Mouse (Mus musculus) spleen, embryonic (tissue): ENCODE measurements around the gene Islr.

ENCODE experiments used
- CTCF ChIA-PET: fragments of 350-600 bp; sonication (Branson Sonifier 250); formaldehyde crosslinking; loops from one replicate; lab custom pipeline; 2022; lab: Charles Lee

Islr gene

DNA sequence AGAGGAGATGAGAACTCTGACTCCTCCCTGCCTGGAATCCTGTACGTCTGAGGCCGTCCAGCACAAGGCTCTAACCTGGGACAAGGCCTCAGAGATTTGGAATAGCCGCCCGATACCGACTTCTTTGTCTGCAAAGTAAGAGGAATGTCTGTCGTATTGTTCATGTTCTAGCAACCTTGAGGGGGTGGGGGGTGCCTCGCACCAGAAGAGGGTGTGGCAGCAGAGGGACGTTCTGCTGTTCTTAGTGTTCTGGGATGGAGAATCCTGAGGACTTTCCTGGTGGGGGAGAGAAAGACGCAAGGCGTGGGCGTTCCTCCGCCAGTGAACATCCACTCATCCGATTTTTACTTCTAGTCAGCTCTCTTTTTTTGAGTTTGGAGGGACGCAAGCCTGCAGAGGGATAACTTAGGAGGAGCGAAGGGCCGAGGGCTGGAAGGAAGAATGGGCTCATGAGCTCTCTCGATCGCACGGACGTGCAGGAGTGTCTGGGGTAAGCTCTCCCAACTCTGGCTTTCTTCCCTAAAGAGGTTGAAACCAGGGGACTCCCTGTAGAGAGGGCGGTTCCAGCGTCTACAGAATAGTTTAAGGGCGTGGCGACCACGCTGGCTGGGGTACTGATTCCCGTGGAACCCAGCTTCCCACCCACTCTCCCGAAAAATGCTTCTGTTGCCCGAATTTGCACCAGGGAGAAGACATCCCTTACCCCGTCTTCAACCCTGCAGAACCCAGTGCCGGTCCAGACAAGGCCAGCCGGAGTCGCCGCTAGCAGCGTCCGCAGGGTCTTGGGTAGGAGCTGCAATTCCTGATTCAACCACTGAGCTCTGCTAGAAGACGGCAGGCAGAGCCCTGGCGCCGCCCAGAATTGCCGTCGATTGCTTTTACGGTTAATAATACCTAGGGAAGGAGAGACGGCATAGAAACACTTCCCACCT lies at the start of gene Islr, which contains the start of gene Islr2:
Gene Islr (minus strand): TSS at position 791 of the 932 bp plus-strand sequence.
Gene Islr2 (minus strand): TSS at position 804 of the 932 bp plus-strand sequence.
- CTCF ChIA-PET, result interaction anchor here (0.6 to 1.4 kb wide), 7 partner anchors 10 to 1278 kb away, joined by 3 to 8 read pairs (median 5); no protein-coding TSS in a partner anchor

DNA sequence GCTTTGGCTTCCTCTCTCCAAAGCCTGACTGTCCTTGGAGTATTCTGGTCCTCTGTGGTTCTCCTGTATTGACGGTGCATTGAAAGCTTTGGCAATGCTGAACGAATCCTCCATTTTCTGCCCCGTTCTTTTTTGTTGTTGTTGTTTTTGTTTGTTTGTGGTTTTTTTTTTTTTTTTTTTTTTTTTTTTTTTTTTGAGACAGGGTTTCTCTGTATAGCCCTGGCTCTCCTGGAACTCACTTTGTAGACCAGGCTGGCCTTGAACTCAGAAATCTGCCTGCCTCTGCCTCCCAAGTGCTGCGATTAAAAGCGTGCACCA lies 49.7 kb upstream of the Islr start:
- CTCF ChIA-PET, result interaction anchor here (0.6 to 4.1 kb wide), 4 partner anchors 8 to 594 kb away, joined by 3 to 15 read pairs (median 4); no protein-coding TSS in a partner anchor

DNA sequence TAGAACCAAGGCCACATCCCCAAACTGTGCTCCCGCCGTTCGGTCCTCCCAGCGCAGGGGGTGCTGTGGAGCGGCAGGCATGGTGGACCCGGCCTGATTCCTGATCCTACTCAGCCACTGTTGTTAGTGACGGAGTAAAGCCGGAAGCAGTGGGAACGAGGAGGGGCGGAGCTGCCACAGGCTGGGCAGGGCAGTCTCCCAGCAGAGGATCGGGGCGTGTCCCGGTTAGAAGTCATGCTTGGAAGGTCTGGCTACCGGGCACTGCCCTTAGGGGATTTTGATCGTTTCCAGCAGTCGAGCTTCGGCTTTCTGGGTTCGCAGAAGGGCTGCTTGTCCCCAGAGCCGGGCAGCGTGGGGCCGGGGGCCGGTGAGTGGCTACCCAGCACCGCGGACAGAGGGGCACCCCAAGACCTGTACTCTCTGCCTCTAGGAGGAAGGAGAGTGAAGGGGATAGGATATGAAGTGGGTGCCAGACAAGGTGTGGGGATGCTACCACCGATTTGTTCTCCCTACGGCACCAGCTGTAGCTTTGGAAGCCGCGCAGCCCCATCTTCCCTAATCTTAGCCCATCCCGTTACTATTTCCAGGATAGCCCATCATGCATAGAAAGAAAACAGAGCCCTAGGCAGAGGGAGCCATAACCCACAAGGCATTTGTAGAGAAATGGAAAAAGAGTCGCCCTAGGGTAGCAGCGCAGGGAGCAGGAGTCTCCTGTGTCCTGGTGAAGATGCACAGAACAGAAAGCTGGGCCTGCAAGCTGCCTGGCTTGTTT lies 49.1 kb upstream of the Islr start, which contains the start of gene Stoml1:
Gene Stoml1 (plus strand): TSS at position 132 of the 772 bp plus-strand sequence.
- CTCF ChIA-PET, result interaction anchor here (0.6 to 4.1 kb wide), 5 partner anchors 7 to 593 kb away, joined by 3 to 15 read pairs (median 5); no protein-coding TSS in a partner anchor

DNA sequence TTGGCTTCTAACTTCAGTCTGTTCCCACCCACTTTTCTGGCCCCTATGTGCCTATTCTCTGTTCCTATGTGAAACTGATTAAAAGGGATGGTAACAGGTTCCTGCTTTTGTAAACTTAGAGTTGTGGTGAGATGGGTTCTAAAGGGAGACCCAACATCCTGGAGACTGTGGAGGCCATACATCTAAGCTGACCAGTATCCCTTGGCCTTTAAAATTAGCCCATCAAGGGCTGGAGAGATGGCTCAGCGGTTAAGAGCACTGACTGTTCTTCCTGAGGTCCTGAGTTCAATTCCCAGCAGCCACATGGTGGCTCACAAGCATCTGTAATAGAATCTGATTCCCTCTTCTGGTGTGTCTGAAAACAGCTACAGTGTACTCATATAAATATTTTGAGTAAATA lies 46.6 kb upstream of the Islr start:
- CTCF ChIA-PET, result interaction anchor here (1.8 kb wide), 1 partner anchor 25 kb away, joined by 5 read pairs; no protein-coding TSS in a partner anchor

DNA sequence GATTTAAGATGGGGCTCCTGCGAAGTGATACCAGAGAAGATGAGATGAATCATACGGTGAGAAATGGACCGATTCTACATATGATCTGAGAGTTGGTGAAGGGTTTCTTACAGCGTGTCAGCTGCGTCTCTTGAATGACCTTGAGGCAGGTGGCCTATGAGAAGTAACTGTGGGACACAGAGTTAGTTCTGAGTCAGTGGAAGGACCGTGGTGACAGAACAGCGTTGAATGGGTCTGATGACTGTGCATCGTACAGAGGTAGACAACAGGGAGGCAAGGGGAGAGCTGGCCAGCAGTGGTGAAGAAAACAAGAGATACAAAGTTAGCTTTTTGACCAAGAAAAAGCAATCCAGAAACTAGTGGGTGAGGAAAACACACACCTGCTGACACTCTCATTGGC lies 46.2 kb upstream of the Islr start:
- CTCF ChIA-PET, result interaction anchor here (0.8 to 1.8 kb wide), 4 partner anchors 8 to 25 kb away, joined by 3 to 5 read pairs (median 4); no protein-coding TSS in a partner anchor

DNA sequence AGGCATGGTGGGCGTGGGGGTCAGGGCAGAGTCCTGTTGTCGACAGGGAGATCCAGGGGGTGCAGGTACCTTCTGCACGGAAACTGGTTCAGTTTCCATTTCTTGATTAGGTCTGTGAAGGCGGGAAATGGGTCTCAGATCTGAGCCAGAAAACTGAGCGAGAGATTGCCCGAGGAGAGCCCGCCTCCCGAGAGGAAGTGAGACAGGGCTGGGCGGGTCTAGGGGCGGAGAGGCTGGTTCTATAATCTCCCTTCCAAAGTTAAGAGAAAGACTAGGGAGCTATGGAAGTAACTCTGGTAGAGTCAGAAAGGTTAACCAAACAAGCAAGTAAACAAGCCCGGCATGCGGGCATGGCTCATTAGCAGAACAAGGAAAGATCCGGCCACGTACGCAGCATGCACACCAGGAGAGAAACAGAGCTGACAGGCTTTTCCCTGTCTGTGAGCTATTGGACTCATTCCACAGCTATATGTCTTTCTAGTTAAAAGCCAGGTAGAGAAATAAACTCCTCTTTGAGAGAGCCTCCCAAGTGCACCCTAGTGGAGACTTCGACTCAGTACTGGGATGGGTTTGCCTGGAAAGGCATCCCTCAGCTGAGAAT lies 45.6 kb upstream of the Islr start, which contains the start of gene Pml:
Gene Pml (minus strand): TSS at position 195 of the 601 bp plus-strand sequence.
- CTCF ChIA-PET, result interaction anchor here (0.8 to 1.8 kb wide), 4 partner anchors 9 to 26 kb away, joined by 3 to 5 read pairs (median 4); no protein-coding TSS in a partner anchor

DNA sequence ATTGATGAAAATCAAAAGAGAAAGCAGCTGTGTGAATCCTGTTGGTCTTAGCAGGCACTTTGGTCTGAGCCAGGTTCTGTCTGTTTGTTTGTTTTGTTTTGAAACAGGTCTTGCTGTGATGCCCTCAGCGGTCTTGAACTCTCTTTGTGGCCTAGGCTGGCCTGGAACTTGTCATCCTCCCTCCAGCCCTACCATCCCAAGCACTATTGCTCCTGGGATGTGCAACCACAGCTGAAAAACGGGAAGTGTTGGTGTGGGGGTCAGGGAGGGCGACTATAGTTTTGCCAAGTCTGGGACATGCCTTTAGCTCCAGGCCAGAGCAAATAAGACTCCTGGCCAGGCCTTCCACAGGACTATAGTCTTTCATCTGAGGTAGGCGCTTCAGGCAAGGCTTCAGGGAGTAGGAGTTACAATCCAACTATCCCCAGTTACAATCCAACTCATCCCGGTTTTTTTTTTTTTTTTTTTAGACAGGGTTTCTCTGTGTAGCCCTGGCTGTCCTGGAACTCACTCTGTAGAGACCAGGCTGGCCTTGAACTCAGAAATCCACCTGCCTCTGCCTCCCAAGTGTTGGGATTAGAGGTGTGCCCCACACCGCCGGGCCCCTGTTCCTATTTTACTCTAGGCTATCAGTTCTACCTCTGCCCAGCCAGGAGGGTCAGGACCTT lies 44.8 kb upstream of the Islr start:
- CTCF ChIA-PET, result interaction anchor here (1.2 to 1.8 kb wide), 5 partner anchors 22 to 33 kb away, joined by 3 to 5 read pairs (median 5); no protein-coding TSS in a partner anchor

DNA sequence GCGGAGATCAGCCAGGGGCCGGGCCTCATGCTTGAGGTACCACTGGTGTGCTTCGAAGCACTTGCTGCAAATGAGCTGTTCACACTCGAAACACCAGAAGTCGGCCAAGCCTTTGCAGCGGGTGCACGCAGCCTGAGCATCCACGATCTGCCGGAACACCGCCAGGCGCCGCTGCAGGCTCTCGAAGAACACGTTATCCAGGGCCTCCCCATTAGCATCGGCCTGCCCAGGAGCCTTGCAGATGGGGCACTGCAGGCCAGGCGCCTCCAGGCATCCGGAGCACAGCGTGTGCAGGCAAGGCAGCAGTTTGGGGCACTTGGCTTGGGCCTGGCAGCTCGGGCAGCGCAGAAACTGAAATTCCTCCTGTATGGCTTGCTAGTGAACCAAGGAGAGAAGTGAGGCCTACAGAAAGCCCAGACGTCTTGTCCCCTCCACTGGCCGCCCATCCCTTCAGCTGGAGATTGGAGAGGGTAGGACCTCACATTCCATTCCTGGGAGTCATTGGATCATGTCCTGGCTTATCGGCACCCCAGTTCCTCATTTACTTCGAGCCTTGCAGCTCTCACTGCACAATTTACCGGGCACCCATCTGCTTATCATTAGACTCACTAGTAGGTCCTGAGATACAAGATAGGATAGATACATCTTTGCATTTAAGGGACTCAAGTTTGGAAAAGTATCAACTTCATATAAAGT lies 43.1 kb upstream of the Islr start:
- CTCF ChIA-PET, result interaction anchor here (0.6 to 2.0 kb wide), 9 partner anchors 9 to 42 kb away, joined by 3 to 5 read pairs (median 3); no protein-coding TSS in a partner anchor

DNA sequence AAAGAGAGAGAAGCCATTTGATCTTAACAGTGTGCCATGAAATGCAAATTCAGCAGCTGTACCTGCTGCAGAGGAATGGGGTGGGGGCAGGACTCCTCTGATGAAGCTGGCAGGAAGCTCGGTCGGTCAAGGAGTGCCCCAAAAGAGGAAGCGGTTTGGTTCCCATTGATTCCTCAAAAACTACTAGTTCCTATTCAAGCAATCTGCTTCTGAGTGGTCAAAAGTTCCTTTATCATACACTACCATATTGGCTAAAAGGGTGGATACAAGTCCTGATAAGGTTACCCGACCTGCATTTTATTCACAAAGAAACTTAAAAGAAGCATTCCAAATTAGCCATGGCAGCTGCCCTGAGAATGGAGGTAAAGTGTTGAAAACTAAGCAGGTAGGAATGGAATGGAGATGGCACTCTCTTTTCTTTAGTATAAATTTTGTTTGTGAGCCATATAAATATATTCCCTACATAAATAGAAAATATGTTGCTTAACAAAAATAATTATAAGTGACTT lies 42.0 kb upstream of the Islr start:
- CTCF ChIA-PET, result interaction anchor here (1.1 to 2.0 kb wide), 2 partner anchors 8 to 14 kb away, joined by 3 to 4 read pairs; no protein-coding TSS in a partner anchor

DNA sequence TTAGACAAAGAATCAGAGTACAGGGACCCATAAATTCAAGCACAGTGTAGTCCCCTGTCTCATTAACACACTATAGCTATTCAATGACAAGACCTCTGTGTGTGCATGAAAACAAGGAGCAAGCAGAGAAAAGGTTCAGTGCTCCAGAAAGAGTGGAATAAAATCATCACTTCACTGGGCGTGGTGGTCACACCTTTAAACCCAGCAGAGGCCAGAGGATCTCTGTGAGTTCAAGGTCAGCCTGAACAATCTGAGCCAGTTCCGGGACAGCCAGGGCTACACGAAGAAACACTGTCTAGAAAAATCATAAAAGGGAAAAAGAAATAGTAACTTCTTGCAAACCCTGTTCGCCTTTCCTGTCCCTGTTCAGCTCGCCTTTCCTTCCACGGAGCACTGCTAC lies 39.6 kb upstream of the Islr start:
- CTCF ChIA-PET, result no interaction called here

DNA sequence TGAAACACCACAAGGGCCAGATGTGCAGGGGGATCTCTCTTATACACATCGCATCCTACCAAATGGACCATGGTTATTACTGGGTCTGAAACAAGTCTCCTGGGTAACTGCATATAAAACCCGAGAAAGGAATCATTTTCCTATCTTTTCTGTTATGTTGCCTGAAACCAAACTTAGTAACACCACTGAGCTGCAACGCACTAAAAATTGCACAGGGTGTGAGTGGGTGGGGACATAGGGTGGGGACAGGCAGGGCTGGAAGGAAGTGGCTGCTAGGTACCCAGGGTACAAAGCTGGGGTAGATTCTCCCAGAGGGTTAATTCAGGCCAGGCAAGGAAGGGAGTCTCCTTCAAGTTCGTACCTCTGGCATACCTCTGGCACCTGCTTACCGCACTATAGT lies 38.6 kb upstream of the Islr start:
- CTCF ChIA-PET, result no interaction called here

DNA sequence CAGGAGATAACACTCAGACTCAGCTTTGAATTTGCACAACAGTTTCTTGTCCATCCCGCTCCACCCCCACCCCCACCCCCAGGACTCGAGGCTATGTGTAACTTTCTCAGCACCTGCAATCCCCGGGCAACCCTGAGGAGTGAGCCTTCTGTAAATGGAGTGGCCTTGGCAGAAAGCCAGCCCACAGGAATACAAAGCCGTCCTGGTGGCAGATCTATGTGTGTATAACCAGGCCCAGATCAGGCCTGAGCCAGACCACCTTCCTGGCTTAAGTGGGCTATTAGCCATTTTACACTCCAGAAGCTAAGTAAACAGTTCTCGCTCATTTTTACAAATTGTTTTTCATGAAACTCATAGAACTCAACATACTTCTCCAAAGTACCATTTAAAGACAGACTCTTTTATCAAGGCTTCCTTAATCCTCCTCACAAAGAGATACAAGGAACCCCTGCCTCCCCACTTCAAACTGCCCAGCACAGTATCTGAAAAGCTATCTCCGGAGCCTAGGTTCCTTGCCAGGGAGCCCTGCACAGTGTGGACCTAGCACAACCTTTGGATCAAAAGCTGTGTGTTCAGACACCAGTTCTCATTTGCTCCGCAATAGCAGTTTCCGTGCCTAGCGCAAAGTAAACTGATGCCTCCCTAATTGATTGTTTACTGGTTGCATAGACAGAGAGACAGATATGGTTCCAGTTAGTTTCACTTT lies 37.8 kb upstream of the Islr start:
- CTCF ChIA-PET, result interaction anchor here (0.9 kb wide), 1 partner anchor 40 kb away, joined by 3 read pairs; no protein-coding TSS in a partner anchor

DNA sequence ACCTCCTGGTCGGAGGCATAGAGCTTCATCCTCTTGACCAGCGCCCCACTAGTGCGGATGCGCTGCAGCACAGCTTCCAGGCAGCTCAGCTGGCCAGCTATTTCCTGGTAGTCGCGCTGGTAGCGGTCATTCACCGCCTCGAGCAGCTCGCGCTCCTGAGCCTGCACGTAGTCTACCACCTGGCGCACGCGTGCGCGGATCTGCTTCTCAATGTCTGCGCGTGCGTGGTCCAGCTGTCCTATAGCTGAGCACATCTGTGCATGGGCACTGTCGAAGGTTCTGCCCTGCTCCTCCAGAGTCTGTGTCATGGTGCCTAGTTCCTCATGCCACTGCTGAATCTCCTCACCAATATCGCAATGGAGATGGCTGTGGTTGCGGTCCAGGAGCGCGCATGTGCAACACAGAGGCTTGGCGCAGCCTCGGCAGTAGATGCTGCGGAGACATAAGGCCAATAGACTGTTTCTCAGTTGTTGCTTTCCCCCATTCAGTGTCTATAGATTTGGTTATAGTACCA lies 30.5 kb upstream of the Islr start:
- CTCF ChIA-PET, result interaction anchor here (0.5 kb wide), 1 partner anchor 34 kb away, joined by 5 read pairs; no protein-coding TSS in a partner anchor

DNA sequence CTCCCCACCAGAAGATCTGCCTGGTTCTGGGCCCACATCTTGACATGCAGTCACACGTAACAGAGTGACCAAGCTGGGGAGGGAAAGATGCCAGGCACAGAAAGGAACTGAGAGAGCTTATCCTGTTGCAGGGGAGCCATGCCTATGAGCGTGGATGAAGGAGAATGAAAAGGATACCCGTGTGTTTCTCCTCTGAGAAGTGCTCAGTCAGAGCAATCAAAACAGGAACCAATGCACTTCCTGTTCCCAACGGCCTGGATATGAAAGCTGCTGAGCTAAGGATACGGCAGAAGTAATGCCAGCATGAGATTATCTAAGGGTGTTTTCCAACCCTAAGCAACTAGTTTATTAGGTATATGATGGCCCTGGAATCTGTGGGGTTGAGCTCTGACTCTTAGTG lies 28.3 kb upstream of the Islr start:
- CTCF ChIA-PET, result interaction anchor here (1.5 kb wide), 1 partner anchor 14 kb away, joined by 4 read pairs; no protein-coding TSS in a partner anchor

DNA sequence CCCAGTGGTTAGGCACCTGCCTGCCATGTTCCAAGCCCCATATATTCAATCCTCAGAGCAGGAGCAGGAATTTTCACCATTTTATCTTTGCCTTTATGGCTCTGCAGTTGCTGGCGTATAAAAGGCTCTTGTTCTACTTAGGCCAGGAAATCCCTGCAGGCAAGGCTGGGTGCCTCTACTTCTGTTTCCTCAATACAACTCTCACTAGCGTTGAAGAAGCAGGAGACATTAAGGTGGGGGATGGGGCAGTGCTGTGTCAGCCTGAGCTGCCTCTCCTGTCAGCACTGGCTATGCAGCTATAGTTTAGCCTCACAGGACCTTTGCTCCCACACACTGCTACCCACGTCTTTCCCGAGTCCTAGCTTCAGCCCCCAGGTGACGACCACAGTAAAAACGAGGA lies 27.6 kb upstream of the Islr start:
- CTCF ChIA-PET, result interaction anchor here (1.1 to 1.5 kb wide), 2 partner anchors 14 to 48 kb away, joined by 4 to 7 read pairs; no protein-coding TSS in a partner anchor

DNA sequence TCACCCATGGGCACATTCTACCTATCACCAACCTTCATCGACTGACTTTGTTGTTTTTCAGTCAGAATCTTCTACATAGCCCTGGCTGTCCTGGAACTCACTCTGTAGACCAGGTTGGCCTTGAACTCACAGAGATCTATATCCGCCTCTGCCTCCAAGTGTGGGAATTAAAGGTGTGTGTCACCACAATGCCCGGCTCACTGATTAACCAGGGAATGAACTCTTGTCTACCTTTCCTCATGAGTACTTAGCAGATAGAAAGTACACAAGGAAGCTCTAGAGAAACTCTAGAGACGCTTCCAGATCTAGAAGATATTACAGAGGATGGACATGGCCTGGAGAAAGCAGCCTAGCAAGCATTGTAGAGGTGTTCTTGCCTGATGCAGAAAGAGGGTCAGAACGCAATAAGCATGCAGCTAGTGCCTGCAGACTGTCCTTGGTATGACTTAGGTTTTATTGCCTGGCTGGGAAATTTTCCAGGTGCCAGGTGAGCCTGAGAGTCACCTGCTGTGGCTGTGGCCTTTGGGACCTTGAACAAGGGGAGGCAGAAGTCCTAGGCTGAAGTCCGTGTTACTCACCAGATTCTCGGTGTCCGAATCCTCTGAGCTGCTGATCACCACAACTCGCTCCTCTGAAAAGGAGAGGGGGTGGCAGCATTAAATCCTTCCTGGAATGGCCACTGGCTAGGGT lies 24.8 kb upstream of the Islr start:
- CTCF ChIA-PET, result no interaction called here
